Mouse (Mus musculus) urinary bladder, postnatal 14 days (tissue): ENCODE results near the gene Ide.
"Not testable (repeated sequence)": the region's sequence is repeated elsewhere in the genome, so short reads cannot be mapped to it uniquely, and the experiment has no call there.

Source experiments
- DNase-seq: peaks from one replicate; pipeline ENCODE4 v3.0.0; 2021; ENCODE audit warnings: low spot score

Gene Ide

GRCm38 (mm10) chr19:37265333-37266103 lies 72.1 kb downstream of the Ide start:
- DNase-seq: peak; percentile 95

GRCm38 (mm10) chr19:37263943-37264897 lies 73.4 kb downstream of the Ide start:
- DNase-seq: peak; percentile 64

- no peak for DNase-seq
These were observed 74.1 kb downstream of the Ide start for GRCm38 (mm10) chr19:37263566-37263942.

GRCm38 (mm10) chr19:37262389-37262788 lies 75.3 kb downstream of the Ide start:
- no peak for DNase-seq

- DNase-seq: no peak
These were observed 82.3 kb downstream of the Ide start for GRCm38 (mm10) chr19:37255321-37255720.

- no peak for DNase-seq
These were observed 85.5 kb downstream of the Ide start for GRCm38 (mm10) chr19:37252104-37252503.

- no peak for DNase-seq
These were observed 89.5 kb downstream of the Ide start for GRCm38 (mm10) chr19:37248199-37248598.

GRCm38 (mm10) chr19:37246859-37247258 lies 90.8 kb downstream of the Ide start:
- DNase-seq: no peak

- DNase-seq: no peak
These were observed 94.9 kb downstream of the Ide start for GRCm38 (mm10) chr19:37242707-37243106.

GRCm38 (mm10) chr19:37241201-37241600 lies 96.5 kb downstream of the Ide start:
- DNase-seq: no peak

GRCm38 (mm10) chr19:37239096-37239495 lies 98.6 kb downstream of the Ide start:
- peak; percentile 44 for DNase-seq

- DNase-seq: no peak
These were observed 99.0 kb downstream of the Ide start for GRCm38 (mm10) chr19:37238651-37239050.

GRCm38 (mm10) chr19:37237712-37238437 lies 99.8 kb downstream of the Ide start:
- DNase-seq: no peak

GRCm38 (mm10) chr19:37237306-37237705 lies 100.3 kb downstream of the Ide start:
- DNase-seq: no peak

- DNase-seq: no peak
These were observed 101.8 kb downstream of the Ide start for GRCm38 (mm10) chr19:37235818-37236217.

- DNase-seq: no peak
These were observed 103.8 kb downstream of the Ide start for GRCm38 (mm10) chr19:37233561-37234539.

- DNase-seq: not testable (repeated sequence)
These were observed 105.1 kb downstream of the Ide start for GRCm38 (mm10) chr19:37232598-37232997.

- DNase-seq: no peak
These were observed 112.3 kb downstream of the Ide start for GRCm38 (mm10) chr19:37225197-37225862.
